ENCODE assay signal across 8 mouse cellular contexts in the genomic region with DNA sequence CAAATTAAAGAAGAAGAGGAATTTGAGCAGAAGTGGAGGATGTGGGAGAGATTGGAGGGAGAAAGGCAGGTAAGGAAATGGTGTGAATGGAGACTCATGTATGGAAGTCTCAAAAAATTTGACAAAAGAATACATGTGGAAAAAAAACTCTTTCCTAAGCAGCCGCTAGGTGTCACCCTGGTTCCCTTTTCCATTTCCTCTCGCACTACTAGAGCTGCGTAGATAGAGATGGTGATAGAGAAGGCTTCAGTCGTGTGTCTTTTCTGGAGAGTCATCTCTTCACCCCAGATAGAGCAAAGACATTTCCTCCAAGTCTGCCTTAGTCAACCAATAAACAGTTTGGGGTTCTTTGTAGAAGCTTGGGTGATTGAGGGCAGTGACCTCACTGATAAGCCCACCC. TPM values are rescaled to one million over a fixed set of nuclear protein-coding genes. Genes with fewer than 3 reads are reported as not detected.
A peak's percentile ranks its signal among the peaks of the same experiment; 100 is the strongest.
DNase-seq lines count a peak whose midpoint lies in the region; ATAC-seq and TF ChIP-seq lines count a peak whose summit lies in the region.

No protein-coding gene starts in this region.

- peak; percentile 61 for ATAC-seq in activated CD4-positive, CD25-positive, alpha-beta regulatory T cell, adult 4 months
- ATAC-seq in neural tube, embryonic 13.5 days (ENCODE audit: low read depth) = peak; percentile 51; the same call in 1 of the 2 replicates

- no peak overlapping the region for H3K4me3 ChIP-seq in embryonic facial prominence, embryonic 10.5 days
- no peak overlapping the region for H3K4me3 ChIP-seq in lung, adult 2 months (replicated peaks; ENCODE audit: extremely low read depth, low read depth, low read length)
- no peak overlapping the region for H3K4me3 ChIP-seq in neural tube, embryonic 13.5 days

- 3% methylated on average over 4 of the region's 4 CpGs for WGBS in embryonic facial prominence, embryonic 10.5 days
- WGBS in lung, adult 2 months = 1% methylated on average over 4 of the region's 4 CpGs
- 3% methylated on average over 4 of the region's 4 CpGs for WGBS in neural tube, embryonic 13.5 days

- H3K4me1 ChIP-seq in embryonic facial prominence, embryonic 10.5 days = peaks cover 25% of the 10 kb centered on the region
- H3K4me1 ChIP-seq in lung, adult 2 months (ENCODE audit: control insufficient read depth, insufficient read depth, low read length) = peaks cover 10% of the 10 kb centered on the region
- peaks cover 16% of the 10 kb centered on the region for H3K4me1 ChIP-seq in neural tube, embryonic 13.5 days (replicated peaks)

- H3K9me3 ChIP-seq in embryonic facial prominence, embryonic 10.5 days = no peaks in the 10 kb centered on the region
- no peaks in the 10 kb centered on the region for H3K9me3 ChIP-seq in neural tube, embryonic 13.5 days

- TF ChIP-seq CTCF in lung, adult 2 months (IDR thresholded peaks at IDR 0.05; ENCODE audit: insufficient read depth, low read length) = peak; percentile 45

- no peak overlapping the region for H3K27ac ChIP-seq in embryonic facial prominence, embryonic 10.5 days (replicated peaks)
- H3K27ac ChIP-seq in neural tube, embryonic 13.5 days (replicated peaks) = no peak overlapping the region

- H3K36me3 ChIP-seq in embryonic facial prominence, embryonic 10.5 days (replicated peaks) = no peaks in the 10 kb centered on the region
- H3K36me3 ChIP-seq in neural tube, embryonic 13.5 days = no peaks in the 10 kb centered on the region

- H3K9ac ChIP-seq in neural tube, embryonic 13.5 days = no peak overlapping the region

- peaks cover 27% of the 10 kb centered on the region for H3K27me3 ChIP-seq in embryonic facial prominence, embryonic 10.5 days (replicated peaks; ENCODE audit: low read depth, poor library complexity, severe bottlenecking)
- H3K27me3 ChIP-seq in neural tube, embryonic 13.5 days = peaks cover 21% of the 10 kb centered on the region

- DNase-seq in right cerebral cortex, adult 2 months (ENCODE audit: low spot score in 2 of 2) = peak; percentile 67 to 69
- no peak for DNase-seq in right cerebral cortex, postnatal 14 days
- DNase-seq in embryonic facial prominence, embryonic 10.5 days (ENCODE audit: low spot score) = peak; percentile 56
- peak; percentile 91 for DNase-seq in induced T-regulatory cell, adult 2 months (ENCODE audit: low read depth)
- peak; percentile 41 for DNase-seq in lung, adult 2 months
- DNase-seq in urinary bladder, adult 2 months (ENCODE audit: low spot score) = no peak

- no peak for TF ChIP-seq POLR2A in lung, adult 2 months (IDR thresholded peaks at IDR 0.05; ENCODE audit: borderline replicate concordance, extremely low read depth, low read depth, low read length)

- H3K4me2 ChIP-seq in neural tube, embryonic 13.5 days = no peak overlapping the region

RNA-seq across cellular contexts. Expression of a gene that starts 3.0 kb away (rescaled TPM):
- 100 to 1,000 TPM; 204 to 218 TPM for polyA plus RNA-seq in activated CD4-positive, CD25-positive, alpha-beta regulatory T cell, adult 4 months (2017; shearing (Covaris generic))
- 1.1 TPM in 2 replicates for polyA plus RNA-seq in embryonic facial prominence, embryonic 10.5 days (2016; fragmentation: Nextera tagmentation; extraction: Ambion mirVana)
- 7.3 and 11.5 TPM in 2 replicates for polyA plus RNA-seq in lung, adult 2 months (2012; rRNA removed)
- 3.2 TPM in 2 replicates for polyA plus RNA-seq in neural tube, embryonic 13.5 days (2015; fragmentation: Nextera tagmentation; extraction: Ambion mirVana)
- polyA plus RNA-seq in urinary bladder, adult 2 months (2012; rRNA removed) = 30.5 and 54.8 TPM in 2 replicates

RNA-seq across cellular contexts. Expression of a gene that starts 27.5 kb away (rescaled TPM):
- under 1 TPM; 0.37 to 0.66 TPM for polyA plus RNA-seq in activated CD4-positive, CD25-positive, alpha-beta regulatory T cell, adult 4 months (2017; shearing (Covaris generic))
- polyA plus RNA-seq in embryonic facial prominence, embryonic 10.5 days (2016; fragmentation: Nextera tagmentation; extraction: Ambion mirVana) = 0.14 TPM in 1 of 2 replicates, not detected in the other
- polyA plus RNA-seq in lung, adult 2 months (2012; rRNA removed) = 0.43 and 0.66 TPM in 2 replicates
- 0.18 and 0.34 TPM in 2 replicates for polyA plus RNA-seq in neural tube, embryonic 13.5 days (2015; fragmentation: Nextera tagmentation; extraction: Ambion mirVana)
- 0.98 and 1.6 TPM in 2 replicates for polyA plus RNA-seq in urinary bladder, adult 2 months (2012; rRNA removed)

RNA-seq across cellular contexts. Expression of a gene that starts 48.0 kb away (rescaled TPM):
- polyA plus RNA-seq in activated CD4-positive, CD25-positive, alpha-beta regulatory T cell, adult 4 months (2017; shearing (Covaris generic)) = 1 to 10 TPM; 3.0 to 3.1 TPM
- 3.0 and 5.7 TPM in 2 replicates for polyA plus RNA-seq in embryonic facial prominence, embryonic 10.5 days (2016; fragmentation: Nextera tagmentation; extraction: Ambion mirVana)
- 5.3 TPM in 2 replicates for polyA plus RNA-seq in lung, adult 2 months (2012; rRNA removed)
- 3.2 and 4.3 TPM in 2 replicates for polyA plus RNA-seq in neural tube, embryonic 13.5 days (2015; fragmentation: Nextera tagmentation; extraction: Ambion mirVana)
- polyA plus RNA-seq in urinary bladder, adult 2 months (2012; rRNA removed) = 20.8 and 23.2 TPM in 2 replicates

RNA-seq across cellular contexts. Expression of a gene that starts 48.5 kb away (rescaled TPM):
- polyA plus RNA-seq in activated CD4-positive, CD25-positive, alpha-beta regulatory T cell, adult 4 months (2017; shearing (Covaris generic)) = 1 to 10 TPM in 1 of 2 experiments, under 1 TPM in 1; 0.52 to 1.1 TPM
- polyA plus RNA-seq in embryonic facial prominence, embryonic 10.5 days (2016; fragmentation: Nextera tagmentation; extraction: Ambion mirVana) = 0.14 and 0.16 TPM in 2 replicates
- polyA plus RNA-seq in lung, adult 2 months (2012; rRNA removed) = 7.8 and 11.6 TPM in 2 replicates
- polyA plus RNA-seq in neural tube, embryonic 13.5 days (2015; fragmentation: Nextera tagmentation; extraction: Ambion mirVana) = 1.2 TPM in 2 replicates
- 14.9 and 16.1 TPM in 2 replicates for polyA plus RNA-seq in urinary bladder, adult 2 months (2012; rRNA removed)

RNA-seq across cellular contexts. Expression of a gene that starts 57.3 kb away (rescaled TPM):
- 1 to 10 TPM; 3.8 to 4.4 TPM for polyA plus RNA-seq in activated CD4-positive, CD25-positive, alpha-beta regulatory T cell, adult 4 months (2017; shearing (Covaris generic))
- 4.2 and 4.6 TPM in 2 replicates for polyA plus RNA-seq in embryonic facial prominence, embryonic 10.5 days (2016; fragmentation: Nextera tagmentation; extraction: Ambion mirVana)
- polyA plus RNA-seq in lung, adult 2 months (2012; rRNA removed) = 28.9 and 32.4 TPM in 2 replicates
- 6.2 and 6.9 TPM in 2 replicates for polyA plus RNA-seq in neural tube, embryonic 13.5 days (2015; fragmentation: Nextera tagmentation; extraction: Ambion mirVana)
- polyA plus RNA-seq in urinary bladder, adult 2 months (2012; rRNA removed) = 34.8 and 37.5 TPM in 2 replicates

Comparison
In these comparisons a context has a peak if more than half of its experiments do, and no peak if none do; other contexts are left out.
1. DNase-seq: peak in right cerebral cortex, adult 2 months (2 of 2), embryonic facial prominence, embryonic 10.5 days (single experiment), induced T-regulatory cell, adult 2 months (single experiment) and lung, adult 2 months (single experiment); none in right cerebral cortex, postnatal 14 days (single experiment) and urinary bladder, adult 2 months (single experiment).